Mouse (Mus musculus): ENCODE results near the gene Olfr339.
"Not testable (repeated sequence)": the region's sequence is repeated elsewhere in the genome, so short reads cannot be mapped to it uniquely, and the experiment has no call there.

Gene Olfr339

GRCm38 (mm10) chr2:36418647-36419046 is at the start of gene Olfr339:
Olfr339 (plus strand) TSS chr2:36418947.
- no peak for DNase-seq (ENCODE audit: low read depth, low spot score)

GRCm38 (mm10) chr2:36373219-36373618 is 45.5 kb upstream of the Olfr339 start, which contains the start of gene Olfr338:
Olfr338 (plus strand) TSS chr2:36373519.
- DNase-seq (ENCODE audit: low read depth, low spot score): no peak

- not testable (repeated sequence) for DNase-seq (ENCODE audit: low read depth, low spot score)
Observed at GRCm38 (mm10) chr2:36415174-36415573, 3.6 kb upstream of the Olfr339 start.

GRCm38 (mm10) chr2:36415591-36415990 is 3.2 kb upstream of the Olfr339 start:
- DNase-seq (ENCODE audit: low read depth, low spot score): not testable (repeated sequence)

GRCm38 (mm10) chr2:36452287-36452686 is 33.5 kb downstream of the Olfr339 start, which contains the start of gene Olfr340:
Olfr340 (plus strand) TSS chr2:36452587.
- no peak for DNase-seq (ENCODE audit: low read depth, low spot score)

- no peak for DNase-seq (ENCODE audit: low read depth, low spot score)
Observed at GRCm38 (mm10) chr2:36473634-36474033, 54.9 kb downstream of the Olfr339 start.

All from skeletal muscle tissue, adult 2 months (tissue).